Mouse (Mus musculus) neural tube, embryonic 11.5 days (tissue): ENCODE results near the gene Uvrag. TPM values are rescaled to one million over a fixed set of nuclear protein-coding genes. Genes with fewer than 3 reads are reported as not detected.

Experiments used
- ATAC-seq: fragments of 200-750 bp; cut with Nextera tagmentation; 2 replicates; pipeline ENCODE4 v1.8.0; 2017; ENCODE audit warnings: moderate number of reproducible peaks, mild to moderate bottlenecking, moderate TSS enrichment, moderate library complexity; ENCODE audit not compliant: insufficient read depth, low FRiP score, low TSS enrichment
- DNase-seq: peaks from one replicate; pipeline ENCODE4 v3.0.0-alpha.2; 2015; ENCODE audit warnings: low spot score
- H3K27ac ChIP-seq: fragments of 300-500 bp; sonication (generic); 2 replicates; pipeline ENCODE4 v1.5.1; 2014; ENCODE audit warnings: low read depth, mild to moderate bottlenecking, low read length
- H3K27me3 ChIP-seq: fragments of 300-500 bp; sonication (generic); 2 replicates; pipeline ENCODE4 v1.6.1; 2014; ENCODE audit warnings: mild to moderate bottlenecking, low read length, mixed read lengths; ENCODE audit not compliant: control insufficient read depth, insufficient read depth
- H3K36me3 ChIP-seq: fragments of 300-500 bp; sonication (generic); 2 replicates; pipeline ENCODE4 v1.6.1; 2014; ENCODE audit warnings: mild to moderate bottlenecking, low read length, moderate library complexity, mixed read lengths; ENCODE audit not compliant: control insufficient read depth, insufficient read depth
- H3K4me1 ChIP-seq: fragments of 300-500 bp; sonication (generic); 2 replicates; pipeline ENCODE4 v1.6.1; 2014; ENCODE audit warnings: low read length, mixed read lengths; ENCODE audit not compliant: control insufficient read depth, insufficient read depth
- H3K4me2 ChIP-seq: fragments of 300-500 bp; sonication (generic); 2 replicates; pipeline ENCODE4 v1.6.1; 2014; ENCODE audit warnings: low read depth, mild to moderate bottlenecking, moderate library complexity
- H3K4me3 ChIP-seq: fragments of 300-500 bp; sonication (generic); 2 replicates; pipeline ENCODE4 v1.5.1; 2014; ENCODE audit warnings: low read depth, low read length
- H3K9ac ChIP-seq: fragments of 300-500 bp; sonication (generic); 2 replicates; pipeline ENCODE4 v1.6.1; 2014; ENCODE audit warnings: mild to moderate bottlenecking, low read length
- H3K9me3 ChIP-seq: fragments of 300-500 bp; sonication (generic); 2 replicates; pipeline ENCODE4 v1.6.1; 2016; ENCODE audit warnings: low read length; ENCODE audit not compliant: control insufficient read depth
- WGBS: fragments of 180-500 bp; shearing (Covaris S2); extraction: QIAGEN DNeasy Blood & Tissue Kit; methylation state at CpG from one replicate; pipeline ENCODE4 v1.1.7; 2014; 5-methylcytosine and 5-hydroxymethylcytosine counted together
- polyA plus RNA-seq: library from polyadenylated mRNA; unstranded; fragments of >200 nt; fragmentation: Nextera tagmentation; extraction: Ambion mirVana; gene quantifications from 2 replicates; pipeline ENCODE4 v1.2.1, GENCODE M21; 2014

The Uvrag gene
- polyA plus RNA-seq, 1 experiment from 2014 or later: 12.0 TPM

DNA sequence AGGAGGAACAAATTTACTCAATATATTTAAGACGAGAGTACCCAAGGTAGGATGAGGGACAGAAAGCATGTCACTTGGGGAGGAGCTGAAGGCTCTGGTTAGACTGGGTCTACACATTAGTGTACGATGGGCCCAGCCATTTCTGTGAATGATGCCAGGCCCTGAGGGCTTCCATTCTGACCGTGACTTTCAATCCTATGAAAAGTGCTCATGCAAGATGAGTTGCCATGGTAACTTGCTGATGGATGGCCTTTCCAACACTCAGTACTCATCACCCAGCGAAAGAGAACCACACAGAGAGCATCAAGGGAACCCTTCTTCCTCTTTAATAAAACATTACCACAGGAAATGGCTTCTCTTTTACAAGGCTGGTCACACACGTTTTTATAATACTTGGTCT lies 252.1 kb downstream of the Uvrag start:
- no peak overlapping the region for H3K4me3 ChIP-seq
- ATAC-seq: peak; percentile 67
- H3K27me3 ChIP-seq: no peaks in the 10 kb centered on the region
- no peaks in the 10 kb centered on the region for H3K9me3 ChIP-seq
- no peak overlapping the region for H3K4me2 ChIP-seq
- DNase-seq: peak; percentile 67
- H3K36me3 ChIP-seq: no peaks in the 10 kb centered on the region
- peak overlapping the region; percentile 2 for H3K27ac ChIP-seq
- no peak overlapping the region for H3K9ac ChIP-seq
- 37% methylated on average over 5 of the region's 5 CpGs for WGBS
- H3K4me1 ChIP-seq: peaks cover 21% of the 10 kb centered on the region

DNA sequence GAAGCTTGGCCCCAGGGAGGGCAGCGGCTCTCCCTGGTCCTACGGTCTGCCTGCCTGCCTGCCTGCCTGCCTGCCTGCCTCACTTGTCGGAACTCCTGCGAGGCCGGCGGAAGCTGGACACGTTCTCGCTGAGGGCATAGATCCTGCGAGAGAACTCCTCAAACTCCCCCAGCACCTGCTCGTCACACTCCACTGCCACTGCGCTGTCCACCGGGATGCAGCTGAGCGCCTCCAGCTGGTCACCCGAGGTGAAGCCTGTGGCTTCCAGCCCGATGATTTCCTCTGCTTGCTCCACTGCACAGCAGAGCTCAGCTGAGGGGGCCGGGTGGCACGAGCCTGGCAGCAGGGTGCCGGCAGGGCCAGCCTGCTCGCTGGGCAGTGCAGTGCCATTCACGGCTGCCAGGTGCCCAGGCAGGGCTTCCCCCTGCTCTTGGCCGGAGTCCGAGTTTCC lies 253.1 kb downstream of the Uvrag start:
- Histone ChIP-seq H3K4me2 (no peak overlapping the region), H3K4me1 (peaks cover 21% of the 10 kb centered on the region), H3K36me3 (no peaks in the 10 kb centered on the region), H3K9me3 (no peaks in the 10 kb centered on the region), H3K4me3 (no peak overlapping the region), H3K27me3 (no peaks in the 10 kb centered on the region), H3K9ac (peak overlapping the region; percentile 6; the same call in 1 of the 2 replicates), H3K27ac (0 out of 2 replicates have a peak overlapping the region, but pooled peaks have one; percentile 44)
- 43% methylated on average over 22 of the region's 22 CpGs for WGBS
- peak; percentile 42 for DNase-seq
- peak; percentile 23; the same call in 1 of the 2 replicates for ATAC-seq

- H3K4me1 ChIP-seq: no peaks in the 10 kb centered on the region; the same call in 1 of the 2 replicates
- no peak for ATAC-seq
- no peak overlapping the region for H3K4me3 ChIP-seq
- H3K4me2 ChIP-seq: no peak overlapping the region
- no peak overlapping the region for H3K9ac ChIP-seq
- 70% methylated on average over 4 of the region's 4 CpGs for WGBS
- no peaks in the 10 kb centered on the region for H3K9me3 ChIP-seq
- no peak for DNase-seq
- no peaks in the 10 kb centered on the region for H3K36me3 ChIP-seq
- H3K27ac ChIP-seq: no peak overlapping the region
- H3K27me3 ChIP-seq: no peaks in the 10 kb centered on the region
Measured at GRCm38 (mm10) chr7:98881887-98882286, 259.1 kb downstream of the Uvrag start.

- no peaks in the 10 kb centered on the region; the same call in 1 of the 2 replicates for H3K4me1 ChIP-seq
- no peaks in the 10 kb centered on the region for H3K27me3 ChIP-seq
- ATAC-seq: no peak
- H3K4me2 ChIP-seq: no peak overlapping the region
- H3K9me3 ChIP-seq: no peaks in the 10 kb centered on the region
- H3K36me3 ChIP-seq: no peaks in the 10 kb centered on the region
- no peak overlapping the region for H3K4me3 ChIP-seq
- 91% methylated on average over 2 of the region's 2 CpGs for WGBS
- no peak for DNase-seq
- H3K9ac ChIP-seq: no peak overlapping the region
- no peak overlapping the region for H3K27ac ChIP-seq
Measured at GRCm38 (mm10) chr7:98879176-98879575, 261.8 kb downstream of the Uvrag start.

DNA sequence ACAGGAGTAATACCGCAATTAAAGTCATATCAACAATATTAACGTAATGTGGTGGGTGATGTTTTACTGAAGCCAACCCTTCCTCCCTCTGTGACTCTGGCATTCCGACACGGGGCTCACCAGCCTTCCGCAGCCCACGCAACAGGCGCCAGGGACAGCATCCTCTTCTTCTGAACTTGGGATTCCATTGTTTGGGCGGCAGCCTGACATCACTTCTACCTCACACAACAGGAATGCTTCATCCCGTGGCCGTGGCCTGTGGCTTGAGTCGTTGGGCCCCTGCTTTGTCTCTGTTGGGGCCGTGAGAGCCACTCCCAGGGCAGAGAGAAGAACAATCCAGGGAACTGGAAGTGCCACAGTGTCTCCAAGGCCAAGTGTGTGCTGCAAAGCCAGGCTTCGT lies 264.8 kb downstream of the Uvrag start:
- Histone ChIP-seq H3K27me3 (no peaks in the 10 kb centered on the region), H3K4me2 (no peak overlapping the region), H3K4me1 (no peaks in the 10 kb centered on the region; the same call in none of the 2 replicates), H3K36me3 (no peaks in the 10 kb centered on the region), H3K4me3 (no peak overlapping the region), H3K9ac (no peak overlapping the region), H3K9me3 (no peaks in the 10 kb centered on the region), H3K27ac (no peak overlapping the region)
- no peak for ATAC-seq
- no peak for DNase-seq
- 48% methylated on average over 13 of the region's 13 CpGs for WGBS

GRCm38 (mm10) chr7:98875390-98875990 lies 265.5 kb downstream of the Uvrag start:
- 32% methylated on average over 13 of the region's 13 CpGs for WGBS
- no peak for ATAC-seq
- Histone ChIP-seq H3K4me1 (no peaks in the 10 kb centered on the region; the same call in none of the 2 replicates), H3K9me3 (no peaks in the 10 kb centered on the region), H3K9ac (no peak overlapping the region), H3K4me2 (no peak overlapping the region), H3K27me3 (no peaks in the 10 kb centered on the region), H3K36me3 (no peaks in the 10 kb centered on the region), H3K27ac (no peak overlapping the region), H3K4me3 (no peak overlapping the region)
- no peak for DNase-seq

GRCm38 (mm10) chr7:98874411-98874951 lies 266.5 kb downstream of the Uvrag start:
- no peak for ATAC-seq
- H3K4me2 ChIP-seq: no peak overlapping the region
- 63% methylated on average over 6 of the region's 6 CpGs for WGBS

DNA sequence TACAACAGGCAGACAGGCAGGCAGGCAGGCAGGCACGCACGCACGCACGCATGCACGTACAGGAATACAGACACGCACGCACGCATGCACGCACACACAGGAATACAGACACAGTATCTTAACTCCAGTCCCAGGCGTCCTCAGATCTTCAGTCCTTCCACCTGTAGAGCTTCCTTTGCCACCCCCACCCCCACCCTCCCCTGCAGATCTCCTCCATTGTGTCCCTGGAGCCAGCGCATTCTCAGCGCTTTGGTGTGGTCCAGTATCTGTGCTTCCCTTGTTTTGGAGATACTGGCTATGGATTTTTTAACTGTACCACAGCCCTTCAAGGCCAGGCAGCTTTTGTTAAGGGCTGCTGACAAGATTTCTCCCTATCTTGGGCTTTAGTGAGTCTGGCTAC lies 267.6 kb downstream of the Uvrag start:
- Histone ChIP-seq H3K9ac (no peak overlapping the region), H3K36me3 (no peaks in the 10 kb centered on the region), H3K27ac (no peak overlapping the region), H3K4me2 (no peak overlapping the region), H3K9me3 (no peaks in the 10 kb centered on the region), H3K4me1 (no peaks in the 10 kb centered on the region; the same call in none of the 2 replicates), H3K27me3 (no peaks in the 10 kb centered on the region), H3K4me3 (no peak overlapping the region)
- no peak for ATAC-seq
- DNase-seq: no peak
- WGBS: 86% methylated on average over 12 of the region's 12 CpGs

More at GRCm38 (mm10) chr7:98874411-98874951, 266.5 kb downstream of the Uvrag start:
- Histone ChIP-seq H3K9me3 (no peaks in the 10 kb centered on the region), H3K9ac (no peak overlapping the region), H3K4me1 (no peaks in the 10 kb centered on the region; the same call in none of the 2 replicates), H3K27ac (no peak overlapping the region), H3K4me3 (no peak overlapping the region), H3K36me3 (no peaks in the 10 kb centered on the region), H3K27me3 (no peaks in the 10 kb centered on the region)
- no peak for DNase-seq

GRCm38 (mm10) chr7:98871882-98872281 lies 269.1 kb downstream of the Uvrag start:
- H3K4me2 ChIP-seq: no peak overlapping the region
- peaks cover 5% of the 10 kb centered on the region for H3K4me1 ChIP-seq

More at GRCm38 (mm10) chr7:98871882-98872281, 269.1 kb downstream of the Uvrag start:
- ATAC-seq: no peak
- 79% methylated on average over 12 of the region's 12 CpGs for WGBS
- no peak for DNase-seq
- Histone ChIP-seq H3K36me3 (no peaks in the 10 kb centered on the region), H3K27me3 (no peaks in the 10 kb centered on the region), H3K27ac (no peak overlapping the region), H3K4me3 (no peak overlapping the region), H3K9ac (no peak overlapping the region), H3K9me3 (no peaks in the 10 kb centered on the region)
